Mouse (Mus musculus) layer of hippocampus, adult 8-10 months (tissue): Measurements from ENCODE around the gene Pycr2. TPM values are rescaled to one million over a fixed set of nuclear protein-coding genes. Genes with fewer than 3 reads are reported as not detected.
"Not testable (repeated sequence)": the region's sequence is repeated elsewhere in the genome, so short reads cannot be mapped to it uniquely, and the experiment has no call there.

ENCODE experiments used
- DNase-seq, 2 experiments: peaks; one replicate each; pipeline ENCODE4 v3.0.0; 2022; ENCODE audit warnings: low spot score in 2 of 2
- total RNA-seq, 4 experiments: library from RNA; stranded (reverse); gene quantifications; 2 replicates each; pipeline ENCODE4 v1.2.4; 2022

Gene Pycr2
- total RNA-seq, 4 experiments from 2014 or later = 36.2 to 39.7 (median 39.3) TPM

- DNase-seq = no peak
Observed at GRCm38 (mm10) chr1:180905307-180905706, 1.2 kb downstream of the Pycr2 start.

DNA sequence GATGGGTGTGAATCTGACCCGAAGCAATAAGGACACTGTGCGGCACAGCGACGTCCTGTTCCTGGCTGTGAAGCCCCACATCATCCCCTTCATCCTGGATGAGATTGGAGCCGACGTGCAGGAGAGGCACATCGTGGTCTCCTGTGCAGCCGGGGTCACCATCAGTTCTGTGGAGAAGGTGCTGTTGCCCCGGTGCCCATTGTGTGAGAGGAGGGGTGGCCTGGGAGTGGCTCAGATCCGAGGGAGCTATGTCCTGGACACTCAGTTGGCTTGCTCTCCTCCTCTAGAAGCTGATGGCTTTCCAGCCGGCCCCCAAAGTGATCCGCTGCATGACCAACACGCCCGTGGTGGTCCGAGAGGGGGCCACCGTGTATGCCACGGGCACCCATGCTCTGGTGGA lies 1.8 kb downstream of the Pycr2 start:
- DNase-seq = no peak

- no peak for DNase-seq
Observed at GRCm38 (mm10) chr1:180906461-180907147, 2.5 kb downstream of the Pycr2 start.

DNA sequence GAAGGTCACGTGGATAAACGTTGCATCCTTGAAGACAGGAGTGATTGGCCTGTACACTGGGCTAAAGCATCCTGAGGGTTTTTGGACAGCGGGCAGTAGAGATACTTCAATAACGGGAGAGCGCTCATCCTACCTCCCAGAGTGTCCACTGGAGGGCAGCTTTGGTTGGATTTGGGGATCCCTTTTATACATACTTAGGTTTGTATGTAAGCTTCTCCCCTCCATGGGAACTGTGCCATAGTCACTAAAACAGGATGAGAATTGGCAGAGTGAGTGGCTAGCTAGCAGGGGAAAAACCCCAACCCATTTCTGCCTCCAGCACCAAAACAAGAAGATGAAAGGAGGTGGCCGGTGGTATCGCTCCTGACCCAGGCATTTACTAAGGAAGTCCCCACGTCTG lies 7.0 kb downstream of the Pycr2 start:
- no peak for DNase-seq

DNA sequence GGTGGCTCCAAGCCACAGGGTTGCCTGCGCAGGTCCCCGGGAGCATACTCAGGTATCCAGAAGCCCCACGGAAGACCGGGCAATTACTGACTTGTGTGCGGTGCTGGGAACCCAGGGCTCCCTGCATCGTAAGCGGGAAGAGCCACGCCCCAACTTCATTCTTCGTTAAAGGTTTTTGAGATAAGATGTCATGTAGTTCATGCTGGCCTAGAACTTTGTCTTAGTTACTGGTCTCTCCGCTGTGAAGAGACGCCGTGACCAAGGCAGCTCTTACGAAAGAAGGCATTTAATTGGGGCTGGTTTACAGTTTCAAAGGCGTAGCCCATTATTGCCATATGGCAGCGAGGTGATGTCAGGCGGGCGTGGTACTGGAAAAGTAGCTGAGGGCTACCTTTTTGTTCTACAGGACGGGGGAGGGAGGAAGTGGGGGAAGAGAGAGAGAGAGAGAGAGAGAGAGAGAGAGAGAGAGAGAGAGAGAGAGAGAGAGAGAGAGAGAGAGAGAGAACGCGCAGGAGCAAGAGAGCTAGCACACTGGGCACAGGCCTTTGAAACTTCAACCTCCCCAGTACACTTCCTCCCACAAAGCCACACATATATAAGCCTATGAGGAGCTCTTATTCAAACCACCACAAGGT lies 7.7 kb downstream of the Pycr2 start:
- no peak for DNase-seq

DNA sequence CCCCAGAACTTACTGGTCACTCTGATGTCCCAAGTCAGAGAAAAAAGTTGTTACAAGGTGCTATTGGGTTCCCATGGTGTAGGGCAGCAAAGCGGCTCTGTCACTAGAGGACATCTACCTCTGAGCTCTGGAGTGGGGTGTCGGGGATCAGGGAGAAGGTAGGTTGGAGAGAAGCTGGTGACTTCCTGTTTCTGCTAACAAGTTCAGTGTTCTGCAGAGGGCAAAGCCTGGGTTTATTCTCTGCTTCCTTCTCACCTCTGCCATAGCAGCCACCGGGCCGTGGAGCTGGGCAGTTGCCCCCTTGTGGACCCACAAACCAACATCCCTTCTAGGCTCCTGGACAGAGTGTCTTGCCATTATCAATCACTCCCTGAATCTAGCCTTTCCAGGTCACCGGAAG lies 8.7 kb downstream of the Pycr2 start:
- no peak for DNase-seq

GRCm38 (mm10) chr1:180913797-180914196 lies 9.7 kb downstream of the Pycr2 start:
- no peak for DNase-seq

- no peak for DNase-seq
Observed at GRCm38 (mm10) chr1:180916425-180916824, 12.3 kb downstream of the Pycr2 start.

DNA sequence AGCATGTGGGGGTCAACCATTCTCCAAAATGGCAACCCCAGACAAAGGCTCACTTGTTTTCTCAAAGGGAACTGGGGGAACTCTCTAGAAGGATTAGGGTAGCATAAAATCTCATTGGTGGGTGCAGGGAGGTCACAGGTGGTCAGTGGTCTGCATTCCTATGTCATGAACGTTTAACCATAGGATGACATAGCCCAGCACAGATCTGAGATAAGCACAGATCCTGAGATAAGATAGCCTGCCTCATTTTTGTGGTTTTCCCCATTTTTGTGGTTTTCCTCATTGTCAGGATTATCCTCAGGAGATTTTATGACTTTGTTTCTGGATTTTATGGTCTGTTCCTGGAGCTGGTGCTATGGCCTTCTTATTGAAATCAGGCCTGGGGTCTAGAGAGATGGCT lies 13.0 kb downstream of the Pycr2 start:
- DNase-seq = no peak

GRCm38 (mm10) chr1:180919686-180920085 lies 15.6 kb downstream of the Pycr2 start:
- DNase-seq = no peak

GRCm38 (mm10) chr1:180922273-180923048 lies 18.4 kb downstream of the Pycr2 start:
- no peak for DNase-seq

DNA sequence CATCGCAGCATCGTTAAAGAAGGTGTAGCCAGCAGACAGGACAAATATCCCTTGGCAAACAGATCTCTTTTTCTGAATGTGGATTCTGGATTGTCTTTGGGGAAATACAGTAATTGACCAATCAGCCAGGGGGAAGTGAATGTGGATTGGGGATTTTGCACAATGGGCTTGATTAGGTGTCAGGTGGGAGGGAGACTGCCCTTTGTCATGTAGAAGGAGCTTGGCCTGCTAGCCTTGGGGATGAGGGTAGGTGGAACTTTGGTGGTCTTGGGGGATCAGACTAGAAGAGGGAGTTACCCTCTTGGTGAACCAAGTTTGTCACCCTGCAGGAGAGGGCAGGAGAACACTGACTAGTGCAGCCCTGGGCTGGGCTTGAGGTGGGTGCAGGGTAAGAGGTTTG lies 20.6 kb downstream of the Pycr2 start:
- DNase-seq = no peak

DNA sequence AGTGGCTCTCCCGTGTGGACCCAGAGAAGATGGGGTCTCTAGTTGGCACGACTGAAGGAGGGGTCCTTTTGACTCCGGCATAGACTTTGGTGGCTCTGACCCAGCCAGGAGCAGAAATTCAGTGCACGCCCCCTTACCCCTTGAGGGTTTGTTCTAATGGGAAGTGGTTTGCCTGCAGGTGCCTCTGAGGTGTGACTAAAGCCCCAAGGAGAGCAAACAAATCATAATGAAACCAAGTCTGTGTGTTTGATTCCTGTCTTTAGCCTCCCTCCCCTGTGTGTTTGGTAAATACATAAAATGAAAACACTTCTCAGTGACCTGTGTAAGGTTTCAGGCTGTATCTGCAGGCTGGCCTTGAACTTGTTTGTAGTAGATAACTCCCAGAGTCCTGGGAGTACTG lies 22.2 kb downstream of the Pycr2 start:
- DNase-seq = no peak

GRCm38 (mm10) chr1:180929599-180929998 lies 25.5 kb downstream of the Pycr2 start:
- no peak for DNase-seq

DNA sequence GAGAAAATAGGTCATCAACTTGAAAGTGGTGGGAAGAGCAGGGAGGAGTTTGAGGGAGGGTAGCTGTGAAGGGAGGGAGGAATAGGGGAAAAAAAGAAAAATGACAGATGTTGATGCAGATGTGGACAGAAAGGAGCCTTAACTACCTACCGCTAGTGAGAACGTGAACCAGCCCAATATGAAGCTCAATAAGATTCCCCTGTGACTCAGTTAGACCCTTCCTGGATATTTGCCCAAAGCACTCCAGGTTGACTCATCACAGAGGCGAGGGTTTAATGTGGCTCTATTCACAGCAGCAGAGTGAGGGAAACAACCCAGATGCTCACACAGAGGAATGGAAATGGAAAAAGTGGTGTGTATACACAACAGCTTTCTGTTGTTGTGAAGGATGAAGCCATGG lies 27.0 kb downstream of the Pycr2 start:
- DNase-seq = no peak

DNA sequence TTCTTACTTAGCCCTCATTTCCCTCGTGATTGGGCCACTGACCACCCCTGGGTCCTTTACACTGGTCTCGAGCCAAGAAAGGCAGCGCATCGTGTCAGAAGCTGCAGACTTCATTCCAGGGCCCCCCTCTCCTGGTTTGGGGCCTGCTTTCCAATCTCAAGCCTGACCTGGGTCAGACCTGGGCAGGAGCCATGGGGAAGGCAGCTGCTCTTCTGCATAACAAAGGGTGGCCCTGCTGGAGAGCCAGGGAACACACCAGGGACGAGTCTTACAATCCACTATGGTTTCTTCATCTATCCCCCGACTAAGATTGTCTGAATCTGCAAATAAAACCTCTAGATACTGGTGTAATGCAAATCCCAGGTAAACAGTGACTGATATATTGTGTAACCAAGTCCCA lies 29.6 kb downstream of the Pycr2 start:
- DNase-seq = no peak

DNA sequence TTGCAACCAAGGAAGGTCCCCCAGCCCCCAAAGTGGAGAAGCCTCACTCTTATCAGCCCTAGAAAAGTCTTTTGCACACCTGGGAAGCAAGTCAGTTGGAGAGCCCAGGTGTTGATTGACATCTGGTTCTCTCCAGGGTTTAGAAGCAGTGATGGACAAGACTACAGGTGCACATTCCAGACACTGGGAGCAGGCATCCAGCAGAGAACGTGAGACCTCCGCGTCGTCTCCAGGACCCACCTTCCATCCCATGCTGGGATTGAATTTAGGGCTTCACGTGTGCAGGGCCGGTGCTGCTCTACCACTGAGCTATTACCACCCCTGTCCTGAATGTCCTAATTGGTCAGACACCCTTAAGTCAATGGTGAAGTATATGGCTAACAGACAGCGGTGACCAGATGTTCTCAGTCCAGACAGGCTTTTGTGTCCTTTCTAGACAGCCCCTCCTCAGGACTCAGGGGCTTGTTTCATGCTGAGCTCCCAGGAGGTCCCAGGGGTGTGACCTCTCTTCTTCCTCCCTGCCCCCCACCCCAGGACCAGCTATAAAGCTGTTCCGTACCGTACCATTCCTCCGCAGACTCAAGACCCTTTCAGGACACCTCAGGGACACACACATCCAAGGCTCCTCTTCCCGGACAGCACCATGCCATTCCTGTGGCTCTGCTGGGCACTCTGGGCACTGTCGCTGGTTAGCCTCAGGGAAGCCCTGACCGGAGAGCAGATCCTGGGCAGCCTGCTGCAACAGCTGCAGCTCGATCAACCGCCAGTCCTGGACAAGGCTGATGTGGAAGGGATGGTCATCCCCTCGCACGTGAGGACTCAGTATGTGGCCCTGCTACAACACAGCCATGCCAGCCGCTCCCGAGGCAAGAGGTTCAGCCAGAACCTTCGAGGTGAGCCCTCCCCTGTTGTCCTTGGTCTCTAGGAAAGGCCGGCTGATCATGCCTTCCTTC lies 30.6 kb downstream of the Pycr2 start, which contains the start of gene Lefty1:
Lefty1 (plus strand) TSS at position 556 of the 953 bp plus-strand sequence.
- no peak for DNase-seq

- not testable (repeated sequence) for DNase-seq
Observed at GRCm38 (mm10) chr1:180936610-180937398, 32.7 kb downstream of the Pycr2 start.

DNA sequence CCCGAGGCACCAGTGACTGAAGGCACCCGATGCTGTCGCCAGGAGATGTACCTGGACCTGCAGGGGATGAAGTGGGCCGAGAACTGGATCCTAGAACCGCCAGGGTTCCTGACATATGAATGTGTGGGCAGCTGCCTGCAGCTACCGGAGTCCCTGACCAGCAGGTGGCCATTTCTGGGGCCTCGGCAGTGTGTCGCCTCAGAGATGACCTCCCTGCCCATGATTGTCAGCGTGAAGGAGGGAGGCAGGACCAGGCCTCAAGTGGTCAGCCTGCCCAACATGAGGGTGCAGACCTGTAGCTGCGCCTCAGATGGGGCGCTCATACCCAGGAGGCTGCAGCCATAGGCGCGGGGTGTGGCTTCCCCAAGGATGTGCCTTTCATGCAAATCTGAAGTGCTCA lies 33.5 kb downstream of the Pycr2 start:
- DNase-seq = not testable (repeated sequence)

DNA sequence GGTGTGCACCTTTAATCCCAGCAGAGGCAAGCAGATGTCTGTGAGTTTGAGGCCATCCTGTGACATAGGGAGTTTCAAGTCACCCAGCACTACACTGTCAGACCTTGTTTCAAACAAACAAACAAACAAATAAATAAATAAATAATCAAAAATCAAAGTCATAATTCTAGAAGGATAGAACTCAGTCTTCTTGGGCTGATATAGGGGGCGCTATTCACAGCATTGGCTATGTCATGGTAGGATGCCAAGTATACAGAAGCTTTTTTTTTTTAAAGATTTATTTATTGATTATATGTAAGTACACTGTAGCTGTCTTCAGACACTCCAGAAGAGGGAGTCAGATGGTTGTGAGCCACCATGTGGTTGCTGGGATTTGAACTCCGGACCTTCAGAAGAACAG lies 34.7 kb downstream of the Pycr2 start:
- not testable (repeated sequence) for DNase-seq
